Mouse (Mus musculus): ENCODE results near the gene Gm20481. TPM values are rescaled to one million over a fixed set of nuclear protein-coding genes. Genes with fewer than 3 reads are reported as not detected.

Gm20481 gene
- 42.4 TPM for polyA plus RNA-seq (2017; shearing (Covaris generic))

DNA sequence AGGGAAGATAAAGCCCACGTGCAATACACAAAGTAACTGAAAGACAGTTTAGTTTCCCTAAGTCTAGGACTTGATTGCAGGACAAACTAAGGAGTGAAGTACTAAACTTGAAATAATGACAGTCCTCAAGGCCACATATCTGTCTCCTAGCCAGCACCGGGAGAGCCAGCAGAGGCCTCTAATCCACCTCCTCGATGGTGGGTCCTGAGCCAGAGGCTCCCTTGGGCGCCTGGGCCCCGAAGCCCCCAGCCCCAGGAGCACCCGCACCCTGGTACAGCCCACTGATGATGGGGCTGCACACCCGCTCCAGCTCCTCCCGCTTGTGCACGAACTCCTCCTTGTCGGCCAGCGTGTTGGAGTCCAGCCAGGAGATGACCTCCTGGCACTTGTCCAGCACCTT is at the start of gene Gm20481:
Gene Gm20481, plus strand, starts transcription at position 91 of the 400 bp plus-strand sequence.

DNA sequence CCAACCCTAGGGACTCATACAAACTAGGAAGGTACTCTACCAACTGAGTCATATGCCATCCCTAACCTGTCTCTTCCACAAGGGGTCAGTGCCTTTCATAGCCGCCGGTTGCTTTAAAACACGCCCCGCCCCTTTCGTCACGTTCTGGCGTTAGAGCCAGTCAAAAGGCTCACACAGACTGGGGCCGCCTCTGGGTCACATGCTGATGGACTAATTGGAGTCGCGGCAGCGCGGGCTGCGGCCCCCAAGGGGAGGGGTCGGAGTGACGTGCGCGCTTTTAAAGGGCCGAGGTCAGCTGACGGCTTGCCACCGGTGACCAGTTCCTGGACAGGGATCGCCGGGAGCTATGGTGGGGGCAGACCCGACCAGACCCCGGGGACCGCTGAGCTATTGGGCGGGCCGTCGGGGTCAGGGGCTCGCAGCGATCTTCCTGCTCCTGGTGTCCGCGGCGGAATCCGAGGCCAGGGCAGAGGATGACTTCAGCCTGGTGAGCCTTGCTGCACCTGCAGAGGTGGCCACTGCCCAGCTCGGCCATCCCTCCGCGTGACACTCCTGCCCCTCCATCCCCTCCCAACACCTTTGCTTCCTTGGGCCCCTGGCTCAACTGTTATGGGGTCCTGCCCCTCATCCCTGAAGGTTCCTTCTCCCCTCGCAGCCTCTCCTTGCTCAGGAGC is 38.5 kb upstream of the Gm20481 start, which contains the start of gene Neu1:
Gene Neu1, plus strand, starts transcription at position 193 of the 674 bp plus-strand sequence.

DNA sequence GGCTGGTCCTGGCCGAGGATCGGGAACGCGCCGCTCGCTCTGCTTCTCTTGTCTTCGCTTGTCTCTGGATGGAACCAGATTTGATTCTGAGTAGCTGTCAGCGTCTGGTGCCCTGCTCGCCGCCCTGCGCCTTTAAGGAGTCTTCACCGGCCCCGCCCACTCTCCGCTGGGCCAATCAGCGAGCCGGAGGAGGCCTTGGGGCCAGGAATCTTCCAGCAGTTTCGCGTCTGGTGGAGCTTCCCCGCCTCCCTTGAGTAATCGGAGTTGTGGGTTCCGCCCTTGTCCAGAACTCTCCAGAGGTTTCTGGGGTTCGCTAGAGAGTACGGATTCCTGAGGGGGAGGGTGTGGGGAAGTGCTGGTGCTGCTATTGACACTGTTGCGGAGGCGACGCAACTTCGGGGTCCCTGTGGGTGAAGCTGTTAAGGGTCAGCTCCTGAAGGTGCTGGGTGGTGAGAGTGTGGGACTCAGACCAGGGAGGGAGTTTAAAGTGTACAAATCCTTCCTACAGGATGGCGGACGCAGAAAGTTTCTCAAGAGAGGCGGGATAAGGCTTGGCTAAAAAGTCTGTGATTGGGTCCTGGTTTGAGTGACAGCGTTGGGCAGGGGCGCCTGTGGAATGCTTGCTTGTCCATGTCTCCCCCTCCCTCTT is 10.5 kb upstream of the Gm20481 start, which contains the start of gene Hspa1b:
Gene Hspa1b, minus strand, starts transcription at position 109 of the 649 bp plus-strand sequence.

DNA sequence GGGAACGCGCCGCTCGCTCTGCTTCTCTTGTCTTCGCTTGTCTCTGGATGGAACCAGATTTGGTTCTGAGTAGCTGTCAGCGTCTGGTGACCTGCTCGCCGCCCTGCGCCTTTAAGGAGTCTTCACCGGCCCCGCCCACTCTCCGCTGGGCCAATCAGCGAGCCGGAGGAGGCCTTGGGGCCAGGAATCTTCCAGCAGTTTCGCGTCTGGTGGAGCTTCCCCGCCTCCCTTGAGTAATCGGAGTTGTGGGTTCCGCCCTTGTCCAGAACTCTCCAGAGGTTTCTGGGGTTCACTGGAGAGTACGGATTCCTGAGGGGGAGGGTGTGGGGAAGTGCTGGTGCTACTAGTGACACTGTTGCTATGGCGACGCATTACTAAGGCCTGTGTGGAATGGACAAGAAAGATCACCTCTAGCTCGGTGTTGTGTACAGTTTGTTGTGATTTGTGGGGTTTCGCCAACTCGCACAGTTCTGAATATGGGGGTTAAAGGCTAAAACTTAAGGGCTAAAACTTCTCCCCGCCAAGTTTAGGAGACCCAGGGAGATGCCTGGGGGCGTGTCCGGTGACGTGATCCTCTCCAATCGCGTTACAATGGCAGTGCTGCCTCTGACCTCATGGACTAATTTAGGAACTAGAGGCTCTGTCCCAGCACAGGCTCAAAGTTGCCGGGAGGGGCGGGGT is 2.5 kb downstream of the Gm20481 start, which contains the start of the genes Hspa1a and Hspa1l:
Gene Hspa1a, minus strand, starts transcription at position 88 of the 681 bp plus-strand sequence.
Gene Hspa1l, plus strand, starts transcription at position 635 of the 681 bp plus-strand sequence.

DNA sequence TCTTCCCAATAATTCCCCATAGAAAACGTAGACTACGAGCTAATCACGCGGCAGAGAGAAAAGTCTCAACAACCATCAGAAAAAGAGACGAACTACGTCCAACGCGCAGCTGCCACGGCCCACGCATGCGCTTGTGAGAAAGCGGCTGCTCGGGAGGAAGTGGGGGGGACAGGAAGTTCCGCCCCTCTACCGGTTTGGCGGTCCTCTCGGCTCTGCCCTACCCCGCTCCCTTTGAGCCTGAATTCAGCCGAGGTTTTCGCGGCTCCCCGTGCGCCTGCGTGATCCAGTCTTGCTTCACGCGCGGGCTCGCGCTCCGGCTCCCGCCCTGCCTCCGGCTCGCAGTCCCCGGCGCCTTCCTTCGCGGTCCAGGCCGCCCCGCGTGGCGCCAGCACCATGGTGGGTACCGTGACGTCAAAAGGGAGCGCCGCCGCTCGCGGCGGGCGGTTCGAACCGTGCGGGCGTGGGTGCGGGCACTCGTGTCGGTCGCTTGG is 12.0 kb downstream of the Gm20481 start, which contains the start of gene Lsm2:
Gene Lsm2, plus strand, starts transcription at position 173 of the 491 bp plus-strand sequence.

DNA sequence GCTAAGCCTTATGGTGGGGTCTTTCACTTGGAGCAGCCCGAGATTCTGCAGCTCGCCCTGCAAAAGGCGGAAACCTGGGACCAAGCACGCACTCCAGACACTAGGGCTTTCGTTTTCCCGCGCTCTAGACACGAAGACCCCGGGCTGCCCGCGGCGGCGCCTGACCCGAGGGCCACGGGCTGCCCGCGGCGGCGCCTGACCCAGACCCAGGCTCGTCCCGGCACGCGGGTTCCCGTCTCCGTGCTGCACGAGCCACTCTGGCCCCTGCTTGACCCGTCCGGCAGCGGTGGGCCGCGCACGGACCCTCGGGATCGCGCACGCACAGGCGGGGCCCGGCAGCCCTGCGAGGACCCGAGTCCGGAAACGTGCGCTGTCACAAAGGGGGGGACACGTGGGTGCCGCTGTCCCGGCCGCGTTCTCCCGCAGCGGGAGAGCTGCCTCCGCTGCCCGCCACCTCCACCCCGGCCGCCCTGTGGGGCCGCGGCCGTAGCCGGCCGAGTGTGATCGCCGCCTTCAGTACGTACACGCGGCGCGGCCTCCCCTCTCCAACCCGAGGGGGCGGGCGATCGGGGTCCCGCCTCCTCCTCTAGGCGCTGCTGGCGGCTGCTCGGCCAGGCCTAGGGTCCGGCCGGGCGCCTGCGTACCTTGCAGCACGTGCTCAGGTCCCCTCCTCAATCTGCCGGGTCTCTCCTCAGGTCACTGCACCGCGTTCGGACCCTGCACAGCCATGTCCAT is 31.2 kb downstream of the Gm20481 start, which contains the start of gene Vars:
Gene Vars, plus strand, starts transcription at position 271 of the 735 bp plus-strand sequence.

DNA sequence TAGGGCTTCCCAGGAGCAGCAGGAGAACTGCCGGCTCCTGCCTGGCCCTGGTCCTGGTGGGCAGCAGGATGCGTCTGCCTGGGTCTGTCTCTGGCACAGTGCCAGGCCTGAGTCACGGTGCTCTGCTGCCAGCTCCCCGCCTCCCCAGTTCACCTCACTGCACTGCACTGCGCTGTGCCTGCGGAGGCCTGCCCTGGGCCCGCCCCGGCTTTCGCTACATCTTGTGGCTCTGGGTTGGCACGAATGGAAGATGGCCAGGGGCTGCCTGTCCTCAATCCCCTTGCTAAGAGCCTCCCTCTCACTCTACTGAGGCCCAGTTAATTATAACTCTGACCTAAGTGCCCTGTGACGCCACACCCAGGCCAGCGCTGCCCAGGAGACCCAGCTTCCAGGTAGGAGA is 46.7 kb downstream of the Gm20481 start, which contains the start of gene Vwa7:
Gene Vwa7, plus strand, starts transcription at position 204 of the 400 bp plus-strand sequence.

Other genes starting within 250 kb of the Gm20481 start
- not detected for gene C4b, start 226.0 kb upstream of the Gm20481 start, polyA plus RNA-seq (2017; shearing (Covaris generic))
- not detected for gene Cyp21a1, start 165.4 kb upstream of the Gm20481 start, polyA plus RNA-seq (2017; shearing (Covaris generic))
- gene Stk19, start 133.0 kb upstream of the Gm20481 start, polyA plus RNA-seq (2017; shearing (Covaris generic)) = 18.7 TPM
- gene Dxo, start 132.9 kb upstream of the Gm20481 start, polyA plus RNA-seq (2017; shearing (Covaris generic)) = 89.1 TPM
- 137 TPM for gene Skiv2l, start 119.7 kb upstream of the Gm20481 start, polyA plus RNA-seq (2017; shearing (Covaris generic))
- gene Nelfe, start 119.5 kb upstream of the Gm20481 start, polyA plus RNA-seq (2017; shearing (Covaris generic)) = 27.2 TPM
- not detected for gene Cfb, start 107.4 kb upstream of the Gm20481 start, polyA plus RNA-seq (2017; shearing (Covaris generic))
- gene Zbtb12, start 90.4 kb upstream of the Gm20481 start, polyA plus RNA-seq (2017; shearing (Covaris generic)) = 0.32 TPM
- gene Gm20547, start 87.9 kb upstream of the Gm20481 start, polyA plus RNA-seq (2017; shearing (Covaris generic)) = not detected
- gene C2, start 71.6 kb upstream of the Gm20481 start, polyA plus RNA-seq (2017; shearing (Covaris generic)) = not detected
- gene Ehmt2, start 71.4 kb upstream of the Gm20481 start, polyA plus RNA-seq (2017; shearing (Covaris generic)) = 49.8 TPM
- not detected for gene Slc44a4, start 55.4 kb upstream of the Gm20481 start, polyA plus RNA-seq (2017; shearing (Covaris generic))
- gene Neu1, start 38.7 kb upstream of the Gm20481 start, polyA plus RNA-seq (2017; shearing (Covaris generic)) = 116 TPM
- 785 TPM for gene Hspa1b, start 10.7 kb upstream of the Gm20481 start, polyA plus RNA-seq (2017; shearing (Covaris generic))
- gene Hspa1a, start 2.2 kb downstream of the Gm20481 start, polyA plus RNA-seq (2017; shearing (Covaris generic)) = 403 TPM
- 0.17 TPM for gene Hspa1l, start 2.8 kb downstream of the Gm20481 start, polyA plus RNA-seq (2017; shearing (Covaris generic))
- 59.4 TPM for gene Lsm2, start 11.9 kb downstream of the Gm20481 start, polyA plus RNA-seq (2017; shearing (Covaris generic))
- 151 TPM for gene Vars, start 31.1 kb downstream of the Gm20481 start, polyA plus RNA-seq (2017; shearing (Covaris generic))
- gene Vwa7, start 46.7 kb downstream of the Gm20481 start, polyA plus RNA-seq (2017; shearing (Covaris generic)) = not detected
- gene Sapcd1, start 58.1 kb downstream of the Gm20481 start, polyA plus RNA-seq (2017; shearing (Covaris generic)) = not detected
- 4.4 TPM for gene Msh5, start 76.8 kb downstream of the Gm20481 start, polyA plus RNA-seq (2017; shearing (Covaris generic))
- 228 TPM for gene Clic1, start 80.1 kb downstream of the Gm20481 start, polyA plus RNA-seq (2017; shearing (Covaris generic))
- 0.95 TPM for gene Ddah2, start 89.1 kb downstream of the Gm20481 start, polyA plus RNA-seq (2017; shearing (Covaris generic))
- not detected for gene Ly6g6c, start 95.5 kb downstream of the Gm20481 start, polyA plus RNA-seq (2017; shearing (Covaris generic))
- gene Mpig6b, start 96.3 kb downstream of the Gm20481 start, polyA plus RNA-seq (2017; shearing (Covaris generic)) = not detected
- not detected for gene Ly6g6e, start 107.0 kb downstream of the Gm20481 start, polyA plus RNA-seq (2017; shearing (Covaris generic))
- gene Ly6g6d, start 108.2 kb downstream of the Gm20481 start, polyA plus RNA-seq (2017; shearing (Covaris generic)) = not detected
- gene Ly6g6f, start 115.7 kb downstream of the Gm20481 start, polyA plus RNA-seq (2017; shearing (Covaris generic)) = not detected
- 90.2 TPM for gene Abhd16a, start 119.4 kb downstream of the Gm20481 start, polyA plus RNA-seq (2017; shearing (Covaris generic))
- gene Ly6g5c, start 138.4 kb downstream of the Gm20481 start, polyA plus RNA-seq (2017; shearing (Covaris generic)) = not detected
- gene Ly6g5b, start 145.5 kb downstream of the Gm20481 start, polyA plus RNA-seq (2017; shearing (Covaris generic)) = 1.2 TPM
- 64.4 TPM for gene Gpank1, start 151.5 kb downstream of the Gm20481 start, polyA plus RNA-seq (2017; shearing (Covaris generic))
- gene Csnk2b, start 152.1 kb downstream of the Gm20481 start, polyA plus RNA-seq (2017; shearing (Covaris generic)) = 190 TPM
- 0.75 TPM for gene D17H6S53E, start 156.5 kb downstream of the Gm20481 start, polyA plus RNA-seq (2017; shearing (Covaris generic))
- not detected for gene Apom, start 162.1 kb downstream of the Gm20481 start, polyA plus RNA-seq (2017; shearing (Covaris generic))
- gene Bag6, start 165.3 kb downstream of the Gm20481 start, polyA plus RNA-seq (2017; shearing (Covaris generic)) = 77.8 TPM
- 31.3 TPM for gene Prrc2a, start 195.0 kb downstream of the Gm20481 start, polyA plus RNA-seq (2017; shearing (Covaris generic))
- gene Aif1, start 206.2 kb downstream of the Gm20481 start, polyA plus RNA-seq (2017; shearing (Covaris generic)) = not detected
- gene Lst1, start 218.5 kb downstream of the Gm20481 start, polyA plus RNA-seq (2017; shearing (Covaris generic)) = 1.8 TPM
- 754 TPM for gene Ltb, start 224.5 kb downstream of the Gm20481 start, polyA plus RNA-seq (2017; shearing (Covaris generic))
- gene Tnf, start 232.1 kb downstream of the Gm20481 start, polyA plus RNA-seq (2017; shearing (Covaris generic)) = 4.2 TPM
- gene Lta, start 235.4 kb downstream of the Gm20481 start, polyA plus RNA-seq (2017; shearing (Covaris generic)) = 24.6 TPM

Measured in naive thymus-derived CD4-positive, alpha-beta T cell, adult 5 months (primary cell).